Comparison of ENCODE assay signal across 20 mouse cellular contexts in the genomic region with DNA sequence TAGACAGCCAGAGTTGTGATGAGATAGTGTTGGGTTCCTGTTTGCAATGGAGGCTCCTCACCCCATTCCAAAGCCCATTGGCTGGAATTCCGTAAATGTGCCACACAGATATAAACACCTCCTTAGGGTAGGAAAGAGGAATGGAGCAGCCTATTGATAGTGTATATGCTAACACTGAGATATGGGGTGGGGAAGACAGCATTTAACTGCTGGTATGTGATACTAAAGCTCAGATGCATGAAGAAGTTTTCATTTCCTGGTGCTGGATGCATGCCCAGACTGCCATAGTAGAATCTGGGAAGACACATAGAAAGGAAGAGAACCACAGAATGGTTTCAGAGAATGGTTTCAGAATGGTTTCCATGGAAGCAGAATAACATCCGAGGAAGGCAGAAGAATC.
A peak's percentile ranks its signal among the peaks of the same experiment; 100 is the strongest.
DNase-seq lines count a peak whose midpoint lies in the region; ATAC-seq and TF ChIP-seq lines count a peak whose summit lies in the region.
"Had no signal": no experiment of that assay in that cellular context is flagged by ENCODE, and none has a peak within 500 bp of the region (broad histone marks: within the 10 kb centered on the region; RNA-seq: fewer than 3 reads in every experiment).

No protein-coding gene starts in this region.

- H3K36me3 ChIP-seq in forebrain, embryonic 16.5 days (ENCODE audit: control insufficient read depth, insufficient read depth), result no peaks in the 10 kb centered on the region
- H3K36me3 ChIP-seq in forebrain, embryonic 15.5 days, result no peaks in the 10 kb centered on the region
- H3K36me3 ChIP-seq in limb, embryonic 14.5 days (ENCODE audit: control insufficient read depth, insufficient read depth, low read length), result no peaks in the 10 kb centered on the region
- no peaks in the 10 kb centered on the region for H3K36me3 ChIP-seq in hindbrain, embryonic 16.5 days (ENCODE audit: control insufficient read depth, insufficient read depth, low read length)
- H3K36me3 ChIP-seq: heart, embryonic 10.5 days; hindbrain, embryonic 12.5 days; liver, embryonic 15.5 days; midbrain, embryonic 12.5 days; neural tube, embryonic 13.5 days; stomach, embryonic 15.5 days had no signal

- H3K4me3 ChIP-seq in forebrain, embryonic 16.5 days (replicated peaks; ENCODE audit: low read length), result no peak overlapping the region
- no peak overlapping the region for H3K4me3 ChIP-seq in forebrain, embryonic 15.5 days
- H3K4me3 ChIP-seq in limb, embryonic 14.5 days (replicated peaks; ENCODE audit: low read length), result no peak overlapping the region
- no peak overlapping the region for H3K4me3 ChIP-seq in hindbrain, embryonic 16.5 days (ENCODE audit: low read length)
- H3K4me3 ChIP-seq: heart, embryonic 10.5 days; hindbrain, embryonic 12.5 days; liver, embryonic 15.5 days; midbrain, embryonic 12.5 days; neural tube, embryonic 13.5 days; stomach, embryonic 15.5 days had no signal

- no peaks in the 10 kb centered on the region for H3K9me3 ChIP-seq in forebrain, embryonic 16.5 days (ENCODE audit: control insufficient read depth, low read length)
- no peaks in the 10 kb centered on the region for H3K9me3 ChIP-seq in forebrain, embryonic 15.5 days
- no peaks in the 10 kb centered on the region for H3K9me3 ChIP-seq in limb, embryonic 14.5 days (ENCODE audit: control insufficient read depth, low read length)
- H3K9me3 ChIP-seq in hindbrain, embryonic 16.5 days (ENCODE audit: control insufficient read depth, low read length), result no peaks in the 10 kb centered on the region
- H3K9me3 ChIP-seq: heart, embryonic 10.5 days; hindbrain, embryonic 12.5 days; liver, embryonic 15.5 days; midbrain, embryonic 12.5 days; neural tube, embryonic 13.5 days; stomach, embryonic 15.5 days had no signal

- peak; percentile 31 to 36 for DNase-seq in left cerebral cortex, postnatal 10 days (ENCODE audit: extremely low spot score in 1 of 2, low spot score in 2 of 2)
- DNase-seq in left cerebral cortex, postnatal 4 days, result no peak
- DNase-seq in NIH3T3 (ENCODE audit: low read depth), result peak; percentile 42
- DNase-seq in limb, embryonic 14.5 days (ENCODE audit: low spot score), result peak; percentile 56
- no peak for DNase-seq in ovary, postnatal 10 days (ENCODE audit: low spot score)
- DNase-seq: adrenal gland, postnatal 14 days; cerebellum, adult 2 months; gastrocnemius, postnatal 14 days; heart, postnatal 10 days; spleen, adult 18-20 months had no signal

- no peaks in the 10 kb centered on the region for H3K27me3 ChIP-seq in forebrain, embryonic 16.5 days (replicated peaks; ENCODE audit: control insufficient read depth, insufficient read depth, low read length)
- H3K27me3 ChIP-seq in forebrain, embryonic 15.5 days, result no peaks in the 10 kb centered on the region
- H3K27me3 ChIP-seq in limb, embryonic 14.5 days (ENCODE audit: control insufficient read depth, insufficient read depth, low read length), result no peaks in the 10 kb centered on the region
- H3K27me3 ChIP-seq in hindbrain, embryonic 16.5 days (replicated peaks; ENCODE audit: control insufficient read depth, insufficient read depth, low read length), result no peaks in the 10 kb centered on the region
- H3K27me3 ChIP-seq: hindbrain, embryonic 12.5 days; liver, embryonic 15.5 days; midbrain, embryonic 12.5 days; neural tube, embryonic 13.5 days; stomach, embryonic 15.5 days had no signal

- no peak overlapping the region for H3K9ac ChIP-seq in forebrain, embryonic 16.5 days (replicated peaks; ENCODE audit: low read depth, low read length)
- no peak overlapping the region for H3K9ac ChIP-seq in forebrain, embryonic 15.5 days (replicated peaks)
- H3K9ac ChIP-seq in limb, embryonic 14.5 days (ENCODE audit: low read depth, low read length, severe bottlenecking), result no peak overlapping the region
- no peak overlapping the region for H3K9ac ChIP-seq in hindbrain, embryonic 16.5 days (ENCODE audit: low read depth, low read length)
- H3K9ac ChIP-seq: hindbrain, embryonic 12.5 days; liver, embryonic 15.5 days; midbrain, embryonic 12.5 days; neural tube, embryonic 13.5 days; stomach, embryonic 15.5 days had no signal

- WGBS in forebrain, embryonic 16.5 days, result 75% methylated on average over 2 of the region's 2 CpGs
- WGBS in forebrain, embryonic 15.5 days, result 73% methylated on average over 2 of the region's 2 CpGs
- WGBS in limb, embryonic 14.5 days, result 60% methylated on average over 2 of the region's 2 CpGs
- WGBS in hindbrain, embryonic 16.5 days, result 70% methylated on average over 2 of the region's 2 CpGs

- peaks cover 3% of the 10 kb centered on the region; the same call in 1 of the 2 replicates for H3K4me1 ChIP-seq in forebrain, embryonic 16.5 days (replicated peaks; ENCODE audit: control insufficient read depth, insufficient read depth, low read length)
- no peaks in the 10 kb centered on the region for H3K4me1 ChIP-seq in forebrain, embryonic 15.5 days
- H3K4me1 ChIP-seq in limb, embryonic 14.5 days (ENCODE audit: control insufficient read depth, insufficient read depth, low read length), result peaks cover 9% of the 10 kb centered on the region; the same call in 1 of the 2 replicates
- H3K4me1 ChIP-seq in hindbrain, embryonic 16.5 days (ENCODE audit: control insufficient read depth, insufficient read depth, low read depth, low read length), result no peaks in the 10 kb centered on the region
- H3K4me1 ChIP-seq: heart, embryonic 10.5 days; hindbrain, embryonic 12.5 days; liver, embryonic 15.5 days; midbrain, embryonic 12.5 days; neural tube, embryonic 13.5 days; stomach, embryonic 15.5 days had no signal

- no peak for TF ChIP-seq POLR2A in limb, embryonic 14.5 days (IDR thresholded peaks at IDR 0.05; ENCODE audit: borderline replicate concordance, extremely low read depth, insufficient read depth, insufficient read length)

- intact Hi-C loops in left cerebral cortex, postnatal 10 days (cut with DNase I), result no loop called here
- intact Hi-C loops in left cerebral cortex, postnatal 4 days (cut with DNase I), result no loop called here

- ATAC-seq in forebrain, embryonic 16.5 days, result 0 out of 2 replicates have a peak, but pooled peaks have one; percentile 31
- no peak for ATAC-seq in forebrain, embryonic 15.5 days (replicated peaks)
- peak; percentile 55; the same call in 1 of the 2 replicates for ATAC-seq in limb, embryonic 14.5 days (ENCODE audit: low FRiP score, low read depth)
- ATAC-seq in hindbrain, embryonic 16.5 days, result no peak

- no peak overlapping the region for H3K4me2 ChIP-seq in forebrain, embryonic 16.5 days (ENCODE audit: low read length)
- H3K4me2 ChIP-seq in forebrain, embryonic 15.5 days (replicated peaks), result no peak overlapping the region
- no peak overlapping the region for H3K4me2 ChIP-seq in limb, embryonic 14.5 days (replicated peaks; ENCODE audit: low read depth, low read length, severe bottlenecking)
- H3K4me2 ChIP-seq in hindbrain, embryonic 16.5 days (ENCODE audit: low read length), result no peak overlapping the region
- H3K4me2 ChIP-seq: hindbrain, embryonic 12.5 days; liver, embryonic 15.5 days; midbrain, embryonic 12.5 days; neural tube, embryonic 13.5 days; stomach, embryonic 15.5 days had no signal

- H3K27ac ChIP-seq in forebrain, embryonic 16.5 days (ENCODE audit: low read length), result no peak overlapping the region
- H3K27ac ChIP-seq in forebrain, embryonic 15.5 days (replicated peaks), result no peak overlapping the region
- H3K27ac ChIP-seq in limb, embryonic 14.5 days (replicated peaks; ENCODE audit: low read depth, low read length), result no peak overlapping the region
- H3K27ac ChIP-seq in hindbrain, embryonic 16.5 days (ENCODE audit: low read depth, low read length), result no peak overlapping the region
- H3K27ac ChIP-seq: heart, embryonic 10.5 days; hindbrain, embryonic 12.5 days; liver, embryonic 15.5 days; macrophage; midbrain, embryonic 12.5 days; neural tube, embryonic 13.5 days; stomach, embryonic 15.5 days had no signal

Comparison
In these comparisons a context has a peak if more than half of its experiments do, and no peak if none do; other contexts are left out.
1. ATAC-seq: peak in forebrain, embryonic 16.5 days (single experiment) and limb, embryonic 14.5 days (single experiment); none in forebrain, embryonic 15.5 days (single experiment) and hindbrain, embryonic 16.5 days (single experiment).
2. DNase-seq: peak in left cerebral cortex, postnatal 10 days (2 of 2), NIH3T3 (single experiment) and limb, embryonic 14.5 days (single experiment); none in left cerebral cortex, postnatal 4 days (single experiment) and ovary, postnatal 10 days (single experiment).